Mouse (Mus musculus) liver, adult 2 months (tissue): Measurements from ENCODE around the gene Il2ra. TPM values are rescaled to one million over a fixed set of nuclear protein-coding genes. Genes with fewer than 3 reads are reported as not detected.

ENCODE experiments used
- DNase-seq: peaks from one replicate; pipeline ENCODE4 v3.0.0-alpha.2; 2011; ENCODE audit warnings: low read depth, low spot score; ENCODE audit errors: extremely low read depth
- H3K27ac ChIP-seq: fragments of 200-500 bp; replicated peaks from 2 replicates; pipeline ENCODE4 v1.5.1; 2012; ENCODE audit warnings: low read depth, mild to moderate bottlenecking, control low read depth, inconsistent platforms, low read length; ENCODE audit not compliant: insufficient read depth
- H3K27me3 ChIP-seq: fragments of 200-500 bp; 2 replicates; pipeline ENCODE4 v1.6.1; 2012; ENCODE audit warnings: mild to moderate bottlenecking, moderate library complexity, low read length, inconsistent platforms; ENCODE audit not compliant: control insufficient read depth, insufficient read depth
- H3K36me3 ChIP-seq: fragments of 200-500 bp; 2 replicates; pipeline ENCODE4 v1.6.1; 2012; ENCODE audit warnings: low read length, inconsistent platforms; ENCODE audit not compliant: control insufficient read depth, insufficient read depth
- H3K4me1 ChIP-seq: fragments of 200-500 bp; 2 replicates; pipeline ENCODE4 v1.6.1; 2011; ENCODE audit warnings: low read length; ENCODE audit not compliant: control insufficient read depth, insufficient read depth
- H3K4me3 ChIP-seq: fragments of 200-500 bp; 2 replicates; pipeline ENCODE4 v1.5.1; 2011; ENCODE audit warnings: low read depth, mild to moderate bottlenecking, control low read depth, low read length, moderate library complexity; ENCODE audit not compliant: insufficient read depth
- H3K79me2 ChIP-seq: fragments of 200-500 bp; 2 replicates; pipeline ENCODE4 v1.6.1; 2012; ENCODE audit warnings: inconsistent platforms, mild to moderate bottlenecking, low read length, moderate library complexity; ENCODE audit not compliant: control insufficient read depth, insufficient read depth
- H3K9ac ChIP-seq: fragments of 200-500 bp; 2 replicates; pipeline ENCODE4 v1.6.1; 2012; ENCODE audit warnings: low read depth, mild to moderate bottlenecking, control low read depth, inconsistent platforms, low read length
- CTCF ChIP-seq: fragments of 200-500 bp; IDR thresholded peaks from 2 replicates; pipeline ENCODE4 v1.5.1; 2011; ENCODE audit warnings: low read depth, low read length, control low read depth
- POLR2A ChIP-seq: fragments of 200-500 bp; IDR thresholded peaks from 2 replicates; pipeline ENCODE4 v1.6.1; 2011; ENCODE audit warnings: low read length, control low read depth; ENCODE audit not compliant: insufficient read depth; ENCODE audit errors: extremely low read depth
- WGBS: fragments of 180-500 bp; shearing (Covaris S2); methylation state at CpG from one replicate; pipeline ENCODE4 v1.1.7; 2018; 5-methylcytosine and 5-hydroxymethylcytosine counted together
- polyA plus RNA-seq: library from polyadenylated mRNA; depleted of rRNA; stranded (reverse); fragments of >200 nt; gene quantifications from 2 replicates; pipeline ENCODE4 v1.2.3, GENCODE M21; 2012
- total RNA-seq: library from RNA; depleted of rRNA; stranded (reverse); fragments of >200 nt; gene quantifications from 2 replicates; pipeline ENCODE4 v1.2.3, GENCODE M21; 2014

Gene Il2ra
- total and polyA plus RNA-seq, 2 experiments = 0.04 to 0.09 TPM

GRCm38 (mm10) chr2:11644057-11644456 lies 1.4 kb downstream of the Il2ra start:
- no peak overlapping the region for H3K27ac ChIP-seq
- H3K79me2 ChIP-seq = no peaks in the 10 kb centered on the region
- WGBS = 87% methylated on average over 1 of the region's 1 CpGs
- no peaks in the 10 kb centered on the region for H3K4me1 ChIP-seq
- no peak overlapping the region for H3K9ac ChIP-seq
- no peaks in the 10 kb centered on the region for H3K27me3 ChIP-seq
- DNase-seq = no peak
- no peak overlapping the region for H3K4me3 ChIP-seq
- TF ChIP-seq CTCF (no peak), POLR2A (no peak)
- H3K36me3 ChIP-seq = no peaks in the 10 kb centered on the region

- H3K4me1 ChIP-seq = no peaks in the 10 kb centered on the region
- H3K79me2 ChIP-seq = no peaks in the 10 kb centered on the region
- TF ChIP-seq POLR2A = no peak
- TF ChIP-seq CTCF = no peak
- H3K36me3 ChIP-seq = no peaks in the 10 kb centered on the region
- WGBS = 93% methylated on average over 2 of the region's 2 CpGs
- H3K27me3 ChIP-seq = no peaks in the 10 kb centered on the region
- no peak overlapping the region for H3K27ac ChIP-seq
- no peak overlapping the region for H3K9ac ChIP-seq
- H3K4me3 ChIP-seq = no peak overlapping the region
- DNase-seq = no peak
These were observed 2.7 kb downstream of the Il2ra start for GRCm38 (mm10) chr2:11645297-11645696.

GRCm38 (mm10) chr2:11651476-11651875 lies 8.9 kb downstream of the Il2ra start:
- no peaks in the 10 kb centered on the region for H3K79me2 ChIP-seq
- 56% methylated on average over 3 of the region's 3 CpGs for WGBS
- TF ChIP-seq POLR2A = no peak
- no peak for TF ChIP-seq CTCF
- H3K4me3 ChIP-seq = no peak overlapping the region
- no peak for DNase-seq
- no peaks in the 10 kb centered on the region for H3K4me1 ChIP-seq
- no peaks in the 10 kb centered on the region for H3K27me3 ChIP-seq
- H3K9ac ChIP-seq = no peak overlapping the region
- H3K27ac ChIP-seq = no peak overlapping the region
- no peaks in the 10 kb centered on the region for H3K36me3 ChIP-seq

- H3K36me3 ChIP-seq = no peaks in the 10 kb centered on the region
- no peaks in the 10 kb centered on the region for H3K79me2 ChIP-seq
- DNase-seq = no peak
- H3K4me1 ChIP-seq = no peaks in the 10 kb centered on the region
- H3K4me3 ChIP-seq = no peak overlapping the region
- no peak overlapping the region for H3K27ac ChIP-seq
- no peak for TF ChIP-seq POLR2A
- TF ChIP-seq CTCF = no peak
- 88% methylated on average over 3 of the region's 3 CpGs for WGBS
- no peak overlapping the region for H3K9ac ChIP-seq
- no peaks in the 10 kb centered on the region for H3K27me3 ChIP-seq
These were observed 9.6 kb downstream of the Il2ra start for GRCm38 (mm10) chr2:11652196-11652595.

GRCm38 (mm10) chr2:11652780-11653179 lies 10.2 kb downstream of the Il2ra start:
- no peak for TF ChIP-seq POLR2A
- no peak for TF ChIP-seq CTCF
- Histone ChIP-seq H3K9ac (no peak overlapping the region), H3K36me3 (no peaks in the 10 kb centered on the region), H3K79me2 (no peaks in the 10 kb centered on the region), H3K27ac (no peak overlapping the region), H3K4me1 (no peaks in the 10 kb centered on the region), H3K4me3 (no peak overlapping the region), H3K27me3 (no peaks in the 10 kb centered on the region)
- no peak for DNase-seq
- 66% methylated on average over 2 of the region's 2 CpGs for WGBS

- Histone ChIP-seq H3K36me3 (no peaks in the 10 kb centered on the region), H3K4me3 (no peak overlapping the region), H3K79me2 (no peaks in the 10 kb centered on the region), H3K27ac (no peak overlapping the region), H3K9ac (no peak overlapping the region), H3K4me1 (no peaks in the 10 kb centered on the region), H3K27me3 (no peaks in the 10 kb centered on the region)
- no peak for DNase-seq
- WGBS = 44% methylated on average over 6 of the region's 6 CpGs
- TF ChIP-seq CTCF (no peak), POLR2A (no peak)
These were observed 10.7 kb downstream of the Il2ra start for GRCm38 (mm10) chr2:11653330-11653729.
